ENCODE assay signal across 16 mouse cellular contexts in genomic region chr4:24429929-24430752, GRCm38 (mm10).
DNase-seq lines count a peak whose midpoint lies in the region; ATAC-seq and TF ChIP-seq lines count a peak whose summit lies in the region.
"Had no signal": no experiment of that assay in that cellular context is flagged by ENCODE, and none has a peak within 500 bp of the region (broad histone marks: within the 10 kb centered on the region; RNA-seq: fewer than 3 reads in every experiment).

No protein-coding gene starts in this region.

- WGBS in forebrain, embryonic 13.5 days = 12% methylated on average over 8 of the region's 8 CpGs
- 19% methylated on average over 8 of the region's 8 CpGs for WGBS in hindbrain, embryonic 15.5 days
- 28% methylated on average over 8 of the region's 8 CpGs for WGBS in midbrain, postnatal 0 days
- 56% methylated on average over 8 of the region's 8 CpGs for WGBS in lung, postnatal 0 days
- 56% methylated on average over 8 of the region's 8 CpGs for WGBS in liver, embryonic 11.5 days

- ATAC-seq in forebrain, embryonic 13.5 days = peak; percentile 46
- ATAC-seq in hindbrain, embryonic 15.5 days (ENCODE audit: low FRiP score, low read depth) = 0 out of 2 replicates have a peak, but pooled peaks have one; percentile 30
- 0 out of 2 replicates have a peak, but pooled peaks have one; percentile 16 for ATAC-seq in midbrain, postnatal 0 days (ENCODE audit: low FRiP score)
- ATAC-seq in lung, postnatal 0 days = no peak
- ATAC-seq in liver, embryonic 11.5 days (replicated peaks; ENCODE audit: low FRiP score) = no peak
- ATAC-seq in activated CD4-positive, CD25-positive, alpha-beta regulatory T cell, adult 4 months = no peak

- peak overlapping the region; percentile 58 for H3K4me2 ChIP-seq in forebrain, embryonic 13.5 days
- H3K4me2 ChIP-seq in hindbrain, embryonic 15.5 days = peak overlapping the region; percentile 43
- H3K4me2 ChIP-seq in midbrain, postnatal 0 days (ENCODE audit: low read depth, low read length, poor library complexity, severe bottlenecking) = peak overlapping the region; percentile 41
- H3K4me2 ChIP-seq in lung, postnatal 0 days (replicated peaks; ENCODE audit: low read depth, low read length) = no peak overlapping the region
- no peak overlapping the region for H3K4me2 ChIP-seq in liver, embryonic 11.5 days
- H3K4me2 ChIP-seq: heart, embryonic 13.5 days; liver, embryonic 13.5 days had no signal

- peak overlapping the region; percentile 80 for H3K27ac ChIP-seq in forebrain, embryonic 13.5 days
- H3K27ac ChIP-seq in hindbrain, embryonic 15.5 days (replicated peaks) = peak overlapping the region; percentile 8; the same call in 1 of the 2 replicates
- H3K27ac ChIP-seq in midbrain, postnatal 0 days (ENCODE audit: low read depth, low read length) = no peak overlapping the region
- H3K27ac ChIP-seq in lung, postnatal 0 days (ENCODE audit: low read length) = no peak overlapping the region
- no peak overlapping the region for H3K27ac ChIP-seq in liver, embryonic 11.5 days (ENCODE audit: low read depth, low read length)
- H3K27ac ChIP-seq: embryonic facial prominence, embryonic 10.5 days; heart, embryonic 13.5 days; liver, embryonic 13.5 days had no signal

- no peak for TF ChIP-seq EP300 in lung, postnatal 0 days (IDR thresholded peaks at IDR 0.05)

- peaks cover 2% of the 10 kb centered on the region for H3K36me3 ChIP-seq in forebrain, embryonic 13.5 days (ENCODE audit: poor library complexity, severe bottlenecking)
- H3K36me3 ChIP-seq in hindbrain, embryonic 15.5 days = no peaks in the 10 kb centered on the region
- H3K36me3 ChIP-seq in midbrain, postnatal 0 days (ENCODE audit: insufficient read depth, low read length) = no peaks in the 10 kb centered on the region
- H3K36me3 ChIP-seq in lung, postnatal 0 days (ENCODE audit: insufficient read depth, low read length) = no peaks in the 10 kb centered on the region
- H3K36me3 ChIP-seq in liver, embryonic 11.5 days (ENCODE audit: control insufficient read depth, insufficient read depth, low read length) = no peaks in the 10 kb centered on the region
- H3K36me3 ChIP-seq: embryonic facial prominence, embryonic 10.5 days; heart, embryonic 13.5 days; liver, embryonic 13.5 days had no signal

- H3K4me1 ChIP-seq in forebrain, embryonic 13.5 days = peaks cover 31% of the 10 kb centered on the region
- H3K4me1 ChIP-seq in hindbrain, embryonic 15.5 days (replicated peaks) = peaks cover 4% of the 10 kb centered on the region
- H3K4me1 ChIP-seq in midbrain, postnatal 0 days (ENCODE audit: insufficient read depth, low read length) = no peaks in the 10 kb centered on the region
- H3K4me1 ChIP-seq in lung, postnatal 0 days (ENCODE audit: insufficient read depth, low read depth, low read length) = no peaks in the 10 kb centered on the region
- H3K4me1 ChIP-seq in liver, embryonic 11.5 days (replicated peaks; ENCODE audit: control insufficient read depth, insufficient read depth, low read length) = no peaks in the 10 kb centered on the region
- H3K4me1 ChIP-seq: heart, embryonic 13.5 days; liver, embryonic 13.5 days had no signal

- peak overlapping the region; percentile 63 for H3K9ac ChIP-seq in forebrain, embryonic 13.5 days
- peak overlapping the region; percentile 30; the same call in 1 of the 2 replicates for H3K9ac ChIP-seq in hindbrain, embryonic 15.5 days
- H3K9ac ChIP-seq in midbrain, postnatal 0 days (replicated peaks; ENCODE audit: low read length, poor library complexity, severe bottlenecking) = peak overlapping the region; percentile 44; the same call in 1 of the 2 replicates
- no peak overlapping the region for H3K9ac ChIP-seq in lung, postnatal 0 days (replicated peaks; ENCODE audit: low read depth)
- H3K9ac ChIP-seq in liver, embryonic 11.5 days (ENCODE audit: low read depth, low read length) = no peak overlapping the region
- H3K9ac ChIP-seq: heart, embryonic 13.5 days; liver, embryonic 13.5 days had no signal

- no peaks in the 10 kb centered on the region for H3K9me3 ChIP-seq in forebrain, embryonic 13.5 days (replicated peaks)
- no peaks in the 10 kb centered on the region for H3K9me3 ChIP-seq in hindbrain, embryonic 15.5 days
- H3K9me3 ChIP-seq in midbrain, postnatal 0 days (ENCODE audit: low read length) = no peaks in the 10 kb centered on the region
- H3K9me3 ChIP-seq in lung, postnatal 0 days (ENCODE audit: low read length) = no peaks in the 10 kb centered on the region
- H3K9me3 ChIP-seq in liver, embryonic 11.5 days (ENCODE audit: control insufficient read depth, low read length) = no peaks in the 10 kb centered on the region
- H3K9me3 ChIP-seq: embryonic facial prominence, embryonic 10.5 days; heart, embryonic 13.5 days; liver, embryonic 13.5 days had no signal

- peak; percentile 2 for DNase-seq in 416B (ENCODE audit: low read depth)
- DNase-seq in midbrain, postnatal 0 days (ENCODE audit: low spot score) = no peak
- no peak for DNase-seq in lung, postnatal 25 days (ENCODE audit: low spot score)
- DNase-seq in lung, postnatal 0 days (ENCODE audit: low spot score) = no peak
- no peak for DNase-seq in liver, embryonic 11.5 days (ENCODE audit: low spot score)
- DNase-seq: adrenal gland, postnatal 10 days; cerebellum, adult 9-11 months; gastrocnemius, postnatal 36 days; kidney, postnatal 10 days; liver, embryonic 13.5 days; lung, postnatal 4 days had no signal

- H3K4me3 ChIP-seq in forebrain, embryonic 13.5 days = peak overlapping the region; percentile 41
- peak overlapping the region; percentile 35 for H3K4me3 ChIP-seq in hindbrain, embryonic 15.5 days
- peak overlapping the region; percentile 37 for H3K4me3 ChIP-seq in midbrain, postnatal 0 days (ENCODE audit: low read depth, low read length)
- no peak overlapping the region for H3K4me3 ChIP-seq in lung, postnatal 0 days (ENCODE audit: low read depth, low read length)
- no peak overlapping the region for H3K4me3 ChIP-seq in liver, embryonic 11.5 days (ENCODE audit: low read depth, low read length)
- H3K4me3 ChIP-seq: embryonic facial prominence, embryonic 10.5 days; heart, embryonic 13.5 days; liver, embryonic 13.5 days had no signal

- no peaks in the 10 kb centered on the region for H3K27me3 ChIP-seq in forebrain, embryonic 13.5 days
- H3K27me3 ChIP-seq in hindbrain, embryonic 15.5 days = no peaks in the 10 kb centered on the region
- no peaks in the 10 kb centered on the region for H3K27me3 ChIP-seq in midbrain, postnatal 0 days (ENCODE audit: insufficient read depth, low read length)
- no peaks in the 10 kb centered on the region for H3K27me3 ChIP-seq in lung, postnatal 0 days (replicated peaks; ENCODE audit: insufficient read depth, low read length)
- no peaks in the 10 kb centered on the region for H3K27me3 ChIP-seq in liver, embryonic 11.5 days (replicated peaks; ENCODE audit: control insufficient read depth, insufficient read depth, low read length)
- H3K27me3 ChIP-seq: heart, embryonic 13.5 days; liver, embryonic 13.5 days had no signal

- TF ChIP-seq CTCF in midbrain, postnatal 0 days (IDR thresholded peaks at IDR 0.05) = no peak
- TF ChIP-seq CTCF in lung, postnatal 0 days (IDR thresholded peaks at IDR 0.05) = no peak

Comparison
In these comparisons a context has a peak if more than half of its experiments do, and no peak if none do; other contexts are left out.
1. ATAC-seq: peak in forebrain, embryonic 13.5 days (single experiment), hindbrain, embryonic 15.5 days (single experiment) and midbrain, postnatal 0 days (single experiment); none in lung, postnatal 0 days (single experiment), liver, embryonic 11.5 days (single experiment) and activated CD4-positive, CD25-positive, alpha-beta regulatory T cell, adult 4 months (single experiment).
2. H3K27ac ChIP-seq: peak in forebrain, embryonic 13.5 days (single experiment) and hindbrain, embryonic 15.5 days (single experiment); none in midbrain, postnatal 0 days (single experiment), lung, postnatal 0 days (single experiment) and liver, embryonic 11.5 days (single experiment).
3. H3K4me2 ChIP-seq: peak in forebrain, embryonic 13.5 days (single experiment), hindbrain, embryonic 15.5 days (single experiment) and midbrain, postnatal 0 days (single experiment); none in lung, postnatal 0 days (single experiment) and liver, embryonic 11.5 days (single experiment).
4. H3K4me3 ChIP-seq: peak in forebrain, embryonic 13.5 days (single experiment), hindbrain, embryonic 15.5 days (single experiment) and midbrain, postnatal 0 days (single experiment); none in lung, postnatal 0 days (single experiment) and liver, embryonic 11.5 days (single experiment).
5. H3K9ac ChIP-seq: peak in forebrain, embryonic 13.5 days (single experiment), hindbrain, embryonic 15.5 days (single experiment) and midbrain, postnatal 0 days (single experiment); none in lung, postnatal 0 days (single experiment) and liver, embryonic 11.5 days (single experiment).